8 mouse cellular contexts compared by ENCODE assay signal in genomic region chr2:72389942-72390341, GRCm38 (mm10).
A peak's percentile ranks its signal among the peaks of the same experiment; 100 is the strongest.
DNase-seq lines count a peak whose midpoint lies in the region; ATAC-seq and TF ChIP-seq lines count a peak whose summit lies in the region.

No protein-coding gene starts in this region.

- H3K27ac ChIP-seq in kidney, embryonic 14.5 days (ENCODE audit: low read depth, low read length), result no peak overlapping the region
- H3K27ac ChIP-seq in limb, embryonic 13.5 days, result no peak overlapping the region
- no peak overlapping the region for H3K27ac ChIP-seq in olfactory bulb, adult 2 months (ENCODE audit: insufficient read depth, low read depth, low read length)

- no peak overlapping the region for H3K4me2 ChIP-seq in kidney, embryonic 14.5 days (replicated peaks; ENCODE audit: low read depth, low read length)
- no peak overlapping the region for H3K4me2 ChIP-seq in limb, embryonic 13.5 days (replicated peaks)

- intact Hi-C loops in gastrocnemius, postnatal 36 days (cut with DNase I), result loop anchor here (2.0 to 10.0 kb wide), 3 partner anchors 91 to 345 kb away; no protein-coding TSS in a partner anchor

- ATAC-seq in common myeloid progenitor, adult 5-6 weeks (replicated peaks; ENCODE audit: low read depth, poor library complexity, severe bottlenecking), result peak; percentile 97
- peak; percentile 58; the same call in 1 of the 2 replicates for ATAC-seq in kidney, embryonic 14.5 days (ENCODE audit: low FRiP score, low TSS enrichment)
- 0 out of 2 replicates have a peak, but pooled peaks have one; percentile 67 for ATAC-seq in limb, embryonic 13.5 days (ENCODE audit: low FRiP score, low read depth)

- TF ChIP-seq POLR2A in olfactory bulb, adult 2 months (IDR thresholded peaks at IDR 0.05; ENCODE audit: insufficient read depth, low read depth, low read length), result no peak

- H3K4me3 ChIP-seq in kidney, embryonic 14.5 days (ENCODE audit: low read length), result no peak overlapping the region
- H3K4me3 ChIP-seq in limb, embryonic 13.5 days, result no peak overlapping the region
- H3K4me3 ChIP-seq in olfactory bulb, adult 2 months (ENCODE audit: insufficient read depth, low read depth, low read length), result no peak overlapping the region

- WGBS in kidney, embryonic 14.5 days, result 20% methylated on average over 9 of the region's 9 CpGs
- 23% methylated on average over 9 of the region's 9 CpGs for WGBS in limb, embryonic 13.5 days
- whole genome bisulfite sequencing in olfactory bulb, adult 2 months, result 29% methylated on average over 9 of the region's 9 CpGs

- no peaks in the 10 kb centered on the region for H3K9me3 ChIP-seq in kidney, embryonic 14.5 days (ENCODE audit: control insufficient read depth, low read length)
- no peaks in the 10 kb centered on the region for H3K9me3 ChIP-seq in limb, embryonic 13.5 days

- H3K27me3 ChIP-seq in kidney, embryonic 14.5 days (ENCODE audit: control insufficient read depth, insufficient read depth, low read length), result no peaks in the 10 kb centered on the region
- H3K27me3 ChIP-seq in limb, embryonic 13.5 days, result no peaks in the 10 kb centered on the region

- no peaks in the 10 kb centered on the region for H3K36me3 ChIP-seq in kidney, embryonic 14.5 days (ENCODE audit: control insufficient read depth, insufficient read depth, low read length)
- H3K36me3 ChIP-seq in limb, embryonic 13.5 days, result 0 out of 2 replicates have a peak, but pooled peaks cover 3% of the 10 kb centered on the region

- DNase-seq in 416B (ENCODE audit: low read depth) (peak; percentile 79), adipocyte (ENCODE audit: low spot score) (peak; percentile 87)
- peak; percentile 82 to 86 for DNase-seq in gastrocnemius, postnatal 36 days
- DNase-seq in thymus, adult 18-20 months, result peak; percentile 69 to 77

- H3K4me1 ChIP-seq in kidney, embryonic 14.5 days (ENCODE audit: control insufficient read depth, insufficient read depth, low read length), result no peaks in the 10 kb centered on the region
- H3K4me1 ChIP-seq in limb, embryonic 13.5 days, result peaks cover 29% of the 10 kb centered on the region
- peaks cover 13% of the 10 kb centered on the region for H3K4me1 ChIP-seq in olfactory bulb, adult 2 months (ENCODE audit: control insufficient read depth, insufficient read depth, low read length)

- peak; percentile 49; the same call in 1 of the 2 replicates for TF ChIP-seq CTCF in olfactory bulb, adult 2 months (IDR thresholded peaks at IDR 0.05; ENCODE audit: insufficient read depth, low read depth, low read length)

- no peak overlapping the region for H3K9ac ChIP-seq in kidney, embryonic 14.5 days (ENCODE audit: low read depth, low read length)
- H3K9ac ChIP-seq in limb, embryonic 13.5 days, result no peak overlapping the region
